Mouse (Mus musculus): ENCODE data around the gene Prb1.
"Not testable (repeated sequence)": the region's sequence is repeated elsewhere in the genome, so short reads cannot be mapped to it uniquely, and the experiment has no call there.

Prb1 gene

GRCm38 (mm10) chr6:132210421-132210820 lies at the start of gene Prb1:
Gene Prb1 (minus strand): TSS chr6:132210521.
- DNase-seq (ENCODE audit: low read depth, low spot score), result not testable (repeated sequence)

Data from ZHBTc4 (cell line).